Mouse (Mus musculus): ENCODE data around the gene Gm10375.
"Not testable (repeated sequence)": the region's sequence is repeated elsewhere in the genome, so short reads cannot be mapped to it uniquely, and the experiment has no call there.

Gene Gm10375

GRCm38 (mm10) chr14:43607913-43608312, at the start of gene Gm10375:
TSS of gene Gm10375 (minus strand) at chr14:43608013.
- not testable (repeated sequence) for DNase-seq

- not testable (repeated sequence) for DNase-seq
These were observed 28.8 kb downstream of the Gm10375 start, which contains the start of gene Gm17654 for GRCm38 (mm10) chr14:43579046-43579445. TSS of gene Gm17654 (minus strand) at chr14:43579146.

DNA sequence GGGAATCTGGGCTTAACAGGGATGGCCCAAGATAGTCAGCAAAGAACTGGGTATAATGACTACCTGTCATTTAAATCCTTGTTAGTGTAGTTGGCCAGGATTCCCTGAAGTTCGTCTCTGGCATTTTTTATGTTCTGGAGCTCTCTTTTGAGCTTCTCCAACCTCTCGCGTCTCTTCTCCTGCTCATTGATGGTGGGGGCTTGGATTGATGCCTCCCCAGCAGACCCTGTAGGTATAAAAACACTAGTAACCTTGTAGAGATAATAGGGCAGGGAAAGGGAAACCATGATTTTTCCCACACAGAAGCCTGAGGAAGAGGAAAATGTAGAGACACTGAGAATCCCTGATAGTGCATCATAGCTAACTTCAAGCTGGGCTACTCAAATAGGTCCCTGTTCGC, 29.8 kb downstream of the Gm10375 start:
- not testable (repeated sequence) for DNase-seq

Data from thymus, adult 18-20 months (tissue).